Mouse (Mus musculus) hindbrain, embryonic 11.5 days (tissue): ENCODE data around the gene Znrf3. TPM values are rescaled to one million over a fixed set of nuclear protein-coding genes. Genes with fewer than 3 reads are reported as not detected.
"Not testable (repeated sequence)": the region's sequence is repeated elsewhere in the genome, so short reads cannot be mapped to it uniquely, and the experiment has no call there.

Experiments
- ATAC-seq: fragments of 200-750 bp; cut with Nextera tagmentation; 2 replicates; pipeline ENCODE4 v1.8.0; 2017; ENCODE audit warnings: mild to moderate bottlenecking, moderate TSS enrichment, moderate library complexity; ENCODE audit not compliant: low FRiP score
- DNase-seq: peaks from one replicate; pipeline ENCODE4 v3.0.0-alpha.2; 2015; ENCODE audit warnings: low spot score
- H3K27ac ChIP-seq: fragments of 300-500 bp; sonication (generic); 2 replicates; pipeline ENCODE4 v1.5.1; 2014; ENCODE audit warnings: mild to moderate bottlenecking, low read depth, low read length
- H3K27me3 ChIP-seq: fragments of 300-500 bp; sonication (generic); 2 replicates; pipeline ENCODE4 v1.6.1; 2014; ENCODE audit warnings: mild to moderate bottlenecking, low read length, moderate library complexity, mixed read lengths; ENCODE audit not compliant: control insufficient read depth, insufficient read depth
- H3K36me3 ChIP-seq: fragments of 300-500 bp; sonication (generic); 2 replicates; pipeline ENCODE4 v1.6.1; 2014; ENCODE audit warnings: mild to moderate bottlenecking, low read length, moderate library complexity, mixed read lengths; ENCODE audit not compliant: control insufficient read depth, insufficient read depth
- H3K4me1 ChIP-seq: fragments of 300-500 bp; sonication (generic); replicated peaks from 2 replicates; pipeline ENCODE4 v1.6.1; 2014; ENCODE audit warnings: low read length, mixed read lengths; ENCODE audit not compliant: control insufficient read depth, insufficient read depth
- H3K4me2 ChIP-seq: fragments of 300-500 bp; sonication (generic); replicated peaks from 2 replicates; pipeline ENCODE4 v1.6.1; 2014; ENCODE audit warnings: mild to moderate bottlenecking, low read depth, low read length
- H3K4me3 ChIP-seq: fragments of 300-500 bp; sonication (generic); 2 replicates; pipeline ENCODE4 v1.5.1; 2014; ENCODE audit warnings: low read depth, low read length
- H3K9ac ChIP-seq: fragments of 300-500 bp; sonication (generic); 2 replicates; pipeline ENCODE4 v1.6.1; 2014; ENCODE audit warnings: low read depth, low read length
- H3K9me3 ChIP-seq: fragments of 300-500 bp; sonication (generic); 2 replicates; pipeline ENCODE4 v1.6.1; 2016; ENCODE audit warnings: low read length; ENCODE audit not compliant: control insufficient read depth
- WGBS: fragments of 180-500 bp; shearing (Covaris S2); extraction: QIAGEN DNeasy Blood & Tissue Kit; methylation state at CpG from one replicate; pipeline ENCODE4 v1.1.7; 2014; 5-methylcytosine and 5-hydroxymethylcytosine counted together
- polyA plus RNA-seq: library from polyadenylated mRNA; unstranded; fragments of >200 nt; fragmentation: Nextera tagmentation; extraction: Ambion mirVana; gene quantifications from 2 replicates; pipeline ENCODE4 v1.2.1, GENCODE M21; 2014

Znrf3 gene
- polyA plus RNA-seq, 1 experiment from 2014 or later = 11.5 TPM

DNA sequence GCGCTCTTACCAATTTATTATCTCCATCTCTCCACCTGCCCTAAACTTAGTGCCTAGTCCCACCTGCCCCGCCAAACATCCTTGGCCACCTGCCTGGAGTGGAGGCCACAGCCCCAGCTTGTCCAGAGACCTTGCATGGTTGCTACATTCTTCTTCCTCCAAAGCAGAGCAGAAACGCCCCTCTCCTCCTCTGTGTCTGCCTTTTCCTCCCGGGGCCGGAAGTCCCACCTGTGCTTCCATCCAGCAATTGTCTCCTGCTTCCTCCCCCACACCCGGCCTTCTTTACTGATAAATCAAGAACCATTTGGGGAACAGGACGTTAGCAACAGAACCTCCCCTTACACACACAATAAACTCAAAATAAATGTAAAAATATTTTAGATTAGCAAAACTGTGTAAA is 33.5 kb upstream of the Znrf3 start:
- Histone ChIP-seq H3K4me2 (no peak overlapping the region), H3K4me3 (no peak overlapping the region), H3K9me3 (no peaks in the 10 kb centered on the region), H3K36me3 (no peaks in the 10 kb centered on the region), H3K27ac (no peak overlapping the region), H3K27me3 (no peaks in the 10 kb centered on the region), H3K9ac (no peak overlapping the region), H3K4me1 (no peaks in the 10 kb centered on the region)
- no peak for ATAC-seq
- WGBS = 86% methylated on average over 7 of the region's 7 CpGs
- no peak for DNase-seq

DNA sequence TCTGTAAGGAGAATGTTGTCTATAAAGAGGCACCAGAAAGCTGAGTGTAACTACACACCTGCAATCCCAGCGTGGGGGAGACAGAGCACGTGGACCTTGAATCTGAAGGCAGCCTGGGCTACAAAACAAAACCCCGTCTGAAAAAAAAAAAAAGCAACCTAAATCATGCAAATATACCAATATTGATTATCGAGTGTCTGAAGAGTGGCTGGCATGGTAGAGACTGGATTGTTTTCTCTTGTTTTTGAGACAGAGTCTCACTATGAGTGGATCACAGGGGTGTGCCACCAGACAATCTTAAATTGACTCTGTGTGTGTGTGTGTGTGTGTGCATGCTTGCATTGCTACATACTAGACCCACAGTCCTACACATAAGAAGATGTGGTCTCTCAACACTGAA is 32.2 kb upstream of the Znrf3 start:
- Histone ChIP-seq H3K4me1 (no peaks in the 10 kb centered on the region), H3K27ac (no peak overlapping the region), H3K27me3 (no peaks in the 10 kb centered on the region), H3K9ac (no peak overlapping the region), H3K36me3 (no peaks in the 10 kb centered on the region), H3K4me2 (no peak overlapping the region), H3K9me3 (no peaks in the 10 kb centered on the region), H3K4me3 (no peak overlapping the region)
- ATAC-seq (no peak), DNase-seq (no peak)
- 92% methylated on average over 4 of the region's 4 CpGs for WGBS

DNA sequence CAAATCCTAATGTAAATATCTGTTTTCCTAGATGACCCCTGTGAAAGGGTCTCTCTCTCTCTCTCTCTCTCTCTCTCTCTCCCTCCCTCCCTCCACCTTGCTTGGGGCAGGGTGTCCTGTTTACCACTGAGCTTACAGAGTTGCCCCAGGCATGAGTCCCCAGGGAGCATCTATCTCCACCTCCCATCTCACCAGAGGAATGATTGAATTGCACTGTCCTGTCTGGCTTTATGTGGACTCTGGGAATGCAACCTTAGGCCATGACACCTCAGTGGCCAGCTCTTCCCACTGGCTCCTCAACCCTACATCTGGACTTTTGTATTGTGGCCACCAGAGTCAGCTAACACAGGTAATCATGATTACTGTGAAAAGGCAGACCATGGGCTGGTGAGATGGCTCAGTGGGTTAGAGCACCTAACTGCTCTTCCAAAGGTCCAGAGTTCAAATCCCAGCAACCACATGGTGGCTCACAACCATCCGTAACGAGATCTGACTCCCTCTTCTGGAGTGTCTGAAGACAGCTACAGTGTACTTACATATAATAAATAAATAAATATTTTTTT is 31.0 kb upstream of the Znrf3 start:
- WGBS = no CpG with 5 or more reads among the region's 2 CpGs

DNA sequence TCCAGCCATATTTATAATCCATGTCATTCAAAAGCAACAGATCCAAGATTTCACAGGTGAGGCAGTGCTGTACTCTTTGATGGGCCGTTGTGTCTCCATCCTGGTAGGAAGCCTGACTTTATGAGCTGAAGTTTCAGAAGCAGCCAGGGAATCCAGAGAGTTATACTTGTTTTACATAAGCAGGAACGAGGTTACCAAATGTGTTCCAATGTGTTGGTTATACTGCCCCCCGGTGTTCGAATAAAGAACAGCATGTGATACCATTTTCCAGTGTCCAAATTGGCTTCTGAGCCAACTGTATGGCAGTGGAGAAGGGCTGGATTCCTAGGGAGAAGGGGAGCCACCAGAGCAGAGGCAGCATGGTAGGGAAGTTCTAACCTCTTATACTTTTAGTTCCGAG is 29.5 kb upstream of the Znrf3 start:
- ATAC-seq = no peak

More for the DNA sequence above, 31.0 kb upstream of the Znrf3 start:
- DNase-seq, H3K4me3 ChIP-seq, H3K27ac ChIP-seq, ATAC-seq, H3K4me1 ChIP-seq, H3K36me3 ChIP-seq, H3K4me2 ChIP-seq, H3K9me3 ChIP-seq, H3K27me3 ChIP-seq, H3K9ac ChIP-seq: not testable (repeated sequence)

DNA sequence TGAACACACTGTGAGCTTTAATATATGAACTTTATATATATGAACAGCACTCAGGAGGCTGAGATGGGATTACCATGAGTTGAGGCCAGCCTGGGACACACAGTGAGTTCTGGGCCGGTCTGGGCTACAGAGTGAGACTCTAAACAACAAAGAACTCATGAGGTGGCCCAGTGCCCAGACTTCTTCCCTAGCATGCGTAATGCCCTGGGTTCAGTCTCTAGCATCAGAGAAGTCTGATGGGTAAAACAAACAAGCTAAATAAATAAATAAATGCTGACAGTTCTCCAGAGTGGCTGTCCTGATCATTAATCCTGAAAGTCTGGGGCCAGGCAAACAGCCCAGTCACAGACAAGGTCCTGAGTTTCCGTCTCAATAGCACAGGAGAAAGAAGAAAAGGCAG is 25.4 kb upstream of the Znrf3 start:
- no peak overlapping the region for H3K27ac ChIP-seq
- DNase-seq (no peak), ATAC-seq (no peak)
- 67% methylated on average over 3 of the region's 3 CpGs for WGBS
- no peaks in the 10 kb centered on the region for H3K9me3 ChIP-seq
- no peaks in the 10 kb centered on the region for H3K36me3 ChIP-seq
- no peaks in the 10 kb centered on the region for H3K27me3 ChIP-seq
- H3K9ac ChIP-seq = no peak overlapping the region
- no peak overlapping the region for H3K4me3 ChIP-seq
- no peaks in the 10 kb centered on the region for H3K4me1 ChIP-seq
- no peak overlapping the region for H3K4me2 ChIP-seq

More for the DNA sequence above, 29.5 kb upstream of the Znrf3 start:
- Histone ChIP-seq H3K36me3 (no peaks in the 10 kb centered on the region), H3K27ac (no peak overlapping the region), H3K9me3 (no peaks in the 10 kb centered on the region), H3K9ac (no peak overlapping the region), H3K4me3 (no peak overlapping the region), H3K4me2 (no peak overlapping the region), H3K27me3 (no peaks in the 10 kb centered on the region), H3K4me1 (no peaks in the 10 kb centered on the region)
- peak; percentile 88 for DNase-seq
- WGBS = 20% methylated on average over 5 of the region's 5 CpGs

DNA sequence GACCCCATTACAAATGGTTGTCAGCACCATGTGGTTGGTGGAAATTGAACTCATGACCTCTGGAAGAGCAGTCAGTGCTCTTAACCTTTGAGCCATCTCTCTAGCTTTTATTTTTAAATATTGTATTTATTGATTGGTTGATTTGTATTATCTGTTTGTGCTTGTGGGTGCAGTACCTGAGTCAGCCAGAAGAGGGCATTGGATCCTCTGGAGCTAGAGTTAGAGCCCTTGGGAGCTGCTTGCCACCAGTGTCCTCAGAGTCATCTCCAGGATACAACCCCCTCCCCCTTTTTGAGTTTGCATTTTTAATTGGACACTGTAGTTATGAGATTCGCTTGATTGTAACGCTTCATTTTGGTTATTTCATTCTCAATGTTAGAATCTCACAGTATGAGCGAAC is 24.4 kb upstream of the Znrf3 start:
- no peak for ATAC-seq
- Histone ChIP-seq H3K36me3 (no peaks in the 10 kb centered on the region), H3K4me1 (no peaks in the 10 kb centered on the region), H3K9me3 (no peaks in the 10 kb centered on the region), H3K4me3 (no peak overlapping the region), H3K27ac (no peak overlapping the region), H3K27me3 (no peaks in the 10 kb centered on the region), H3K4me2 (no peak overlapping the region), H3K9ac (no peak overlapping the region)
- DNase-seq = peak; percentile 65
- WGBS = 82% methylated on average over 3 of the region's 3 CpGs

DNA sequence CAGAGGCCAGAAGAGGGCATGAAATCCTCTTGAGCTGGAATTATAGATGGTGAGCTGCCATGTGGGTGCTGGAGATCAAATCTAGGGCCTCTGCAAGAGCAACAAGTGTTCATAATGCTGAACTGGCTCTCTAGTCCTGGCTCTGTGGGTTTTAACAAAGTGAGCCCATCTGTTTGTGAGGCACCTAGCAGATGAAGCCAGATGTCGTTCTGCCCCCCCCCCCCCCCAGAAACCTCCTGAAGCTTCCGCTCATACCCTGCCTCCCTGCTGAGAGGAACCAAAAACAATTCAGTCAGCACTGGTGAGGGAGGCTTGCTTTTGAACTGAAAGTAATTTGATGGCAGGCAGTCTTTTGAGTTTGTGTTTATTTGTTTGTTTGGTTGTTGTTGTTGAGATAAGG is 23.8 kb upstream of the Znrf3 start:
- WGBS = 31% methylated on average over 2 of the region's 2 CpGs
- ATAC-seq (no peak), DNase-seq (no peak)

DNA sequence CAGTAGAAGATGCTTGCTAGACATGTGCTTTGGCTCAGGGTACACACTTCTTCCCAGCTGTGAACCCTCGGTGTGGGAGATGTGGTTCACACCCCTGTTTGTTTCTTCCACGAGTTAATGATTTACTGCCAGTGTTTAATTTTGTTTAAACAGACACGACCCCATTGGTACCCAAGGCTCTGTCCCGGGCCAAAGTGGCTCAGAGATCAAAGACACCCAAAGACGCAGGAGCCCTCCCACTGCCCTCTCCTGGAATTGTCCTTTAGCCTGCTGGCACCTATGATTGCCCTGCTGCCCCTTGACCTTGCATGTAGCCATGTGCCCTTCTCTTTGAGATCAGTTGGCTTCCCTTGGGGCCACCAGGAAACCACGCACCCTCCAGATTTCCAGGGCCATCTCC is 7.3 kb upstream of the Znrf3 start:
- no peaks in the 10 kb centered on the region for H3K27me3 ChIP-seq
- no peak overlapping the region for H3K27ac ChIP-seq
- no peak overlapping the region for H3K4me3 ChIP-seq
- H3K4me1 ChIP-seq = no peaks in the 10 kb centered on the region
- no peak for ATAC-seq
- H3K4me2 ChIP-seq = no peak overlapping the region
- no peak overlapping the region for H3K9ac ChIP-seq
- no peaks in the 10 kb centered on the region for H3K9me3 ChIP-seq
- DNase-seq = no peak
- WGBS = 47% methylated on average over 6 of the region's 6 CpGs
- H3K36me3 ChIP-seq = no peaks in the 10 kb centered on the region

More for the DNA sequence above, 23.8 kb upstream of the Znrf3 start:
- H3K36me3 ChIP-seq = no peaks in the 10 kb centered on the region
- no peak overlapping the region for H3K4me2 ChIP-seq
- no peak overlapping the region for H3K9ac ChIP-seq
- no peaks in the 10 kb centered on the region for H3K27me3 ChIP-seq
- no peak overlapping the region for H3K4me3 ChIP-seq
- H3K9me3 ChIP-seq = no peaks in the 10 kb centered on the region
- H3K27ac ChIP-seq = no peak overlapping the region
- no peaks in the 10 kb centered on the region for H3K4me1 ChIP-seq

DNA sequence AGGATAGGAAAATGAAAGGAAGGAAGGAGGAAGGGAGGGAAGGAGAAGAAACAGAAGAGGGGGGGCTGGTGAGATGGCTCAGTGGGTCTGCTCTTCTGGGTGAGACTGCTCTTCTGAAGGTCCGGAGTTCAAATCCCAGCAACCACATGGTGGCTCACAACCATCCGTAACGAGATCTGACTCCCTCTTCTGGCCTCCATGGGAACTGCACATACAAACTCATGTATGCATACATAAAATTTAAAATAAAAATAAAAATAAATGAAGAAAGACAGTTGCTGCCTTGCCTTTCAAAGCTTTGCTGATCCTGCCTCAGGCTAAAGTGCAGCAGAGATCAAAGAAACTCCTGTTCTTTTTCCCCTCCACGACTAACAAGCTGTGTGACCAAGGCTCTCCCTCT is 6.7 kb upstream of the Znrf3 start:
- no peak overlapping the region for H3K4me3 ChIP-seq
- H3K4me1 ChIP-seq = no peaks in the 10 kb centered on the region
- 69% methylated on average over 4 of the region's 4 CpGs for WGBS
- no peaks in the 10 kb centered on the region for H3K27me3 ChIP-seq
- H3K9ac ChIP-seq = no peak overlapping the region
- DNase-seq (peak; percentile 9), ATAC-seq (no peak)
- no peaks in the 10 kb centered on the region for H3K9me3 ChIP-seq
- H3K36me3 ChIP-seq = no peaks in the 10 kb centered on the region
- no peak overlapping the region for H3K27ac ChIP-seq
- H3K4me2 ChIP-seq = no peak overlapping the region
